Mouse (Mus musculus): ENCODE results near the gene Retreg1. TPM values are rescaled to one million over a fixed set of nuclear protein-coding genes. Genes with fewer than 3 reads are reported as not detected.

The Retreg1 gene
- total RNA-seq, 1 experiment from 2014 or later, result 132 TPM

DNA sequence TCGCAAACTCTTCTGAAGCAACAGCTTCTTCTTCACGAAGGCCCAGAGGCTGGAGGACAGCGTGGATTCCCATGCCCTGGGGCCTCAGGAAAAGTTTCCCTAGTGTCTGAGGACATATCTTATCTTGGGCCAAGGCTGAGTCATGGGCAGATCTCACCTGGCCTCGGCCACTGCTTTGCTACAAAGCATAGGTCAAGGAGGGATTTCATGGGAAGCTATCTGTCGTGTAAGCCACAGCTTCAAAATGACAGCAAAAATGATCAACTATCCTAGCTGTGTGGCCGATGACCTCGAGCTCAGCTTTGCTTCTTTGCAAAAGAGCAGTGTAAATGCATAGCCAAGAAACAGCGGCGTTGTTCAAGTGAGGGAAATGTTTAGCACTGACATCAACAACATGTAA, 89.5 kb downstream of the Retreg1 start:
- no peak for ATAC-seq (replicated peaks; ENCODE audit: insufficient number of reproducible peaks, low FRiP score, low TSS enrichment, poor library complexity, severe bottlenecking)

DNA sequence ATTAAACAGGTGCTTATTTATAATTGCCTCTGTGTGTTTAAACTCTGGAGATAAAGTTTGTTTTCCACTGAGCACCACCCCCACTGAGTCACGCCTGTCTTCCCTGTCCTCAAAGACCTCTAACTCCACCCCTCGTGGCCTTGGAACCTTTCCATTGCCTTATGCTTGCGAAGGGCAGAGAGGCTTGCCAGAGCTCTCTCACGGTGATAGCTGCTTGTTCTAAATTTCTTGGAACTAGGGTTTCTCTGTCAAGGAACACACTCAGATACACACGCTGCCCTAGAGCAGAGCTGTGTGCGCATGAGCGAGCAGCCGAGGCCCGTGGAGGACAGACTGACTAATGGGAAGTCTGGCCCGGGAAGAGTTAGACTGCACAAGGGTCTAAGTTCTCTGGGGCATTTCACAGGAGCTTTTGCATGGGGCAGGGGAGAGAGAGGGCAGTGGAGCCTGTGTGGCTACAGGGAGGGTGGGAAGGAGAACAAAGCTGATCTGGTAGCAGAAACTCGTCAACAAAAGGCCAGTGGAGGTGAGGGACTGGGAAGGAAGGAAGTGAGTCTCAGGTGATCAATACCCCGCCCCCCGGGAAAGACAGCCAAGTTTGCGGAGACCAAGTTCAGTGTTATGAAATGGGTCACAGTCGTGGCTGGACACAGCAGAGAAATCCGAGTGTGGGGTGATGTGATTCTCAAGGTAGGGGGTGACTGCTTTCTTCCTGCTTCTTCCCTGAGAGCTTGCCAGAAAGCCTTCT, 90.1 kb downstream of the Retreg1 start:
- no peak for ATAC-seq (replicated peaks; ENCODE audit: insufficient number of reproducible peaks, low FRiP score, low TSS enrichment, poor library complexity, severe bottlenecking)

DNA sequence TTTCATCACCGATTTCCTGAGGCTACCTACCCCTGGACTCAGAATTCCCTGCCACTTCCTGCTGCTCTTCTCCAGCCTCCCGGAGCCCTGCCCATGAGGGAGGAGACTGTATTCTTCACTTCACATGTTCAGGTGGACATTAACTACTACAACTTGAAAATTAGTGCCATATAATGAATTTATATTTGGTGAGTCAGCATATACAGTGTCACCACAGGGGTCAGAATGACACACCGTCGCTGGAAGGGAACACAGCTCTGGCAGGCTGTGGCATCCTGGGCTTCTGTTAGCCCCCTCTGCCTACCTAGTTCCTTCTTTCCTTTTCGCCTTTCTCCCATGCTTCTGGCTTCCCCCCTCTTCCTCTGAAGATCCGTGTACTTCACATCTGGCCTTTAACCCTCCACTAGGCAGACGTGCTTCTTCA, 90.7 kb downstream of the Retreg1 start:
- no peak for ATAC-seq (replicated peaks; ENCODE audit: insufficient number of reproducible peaks, low FRiP score, low TSS enrichment, poor library complexity, severe bottlenecking)

DNA sequence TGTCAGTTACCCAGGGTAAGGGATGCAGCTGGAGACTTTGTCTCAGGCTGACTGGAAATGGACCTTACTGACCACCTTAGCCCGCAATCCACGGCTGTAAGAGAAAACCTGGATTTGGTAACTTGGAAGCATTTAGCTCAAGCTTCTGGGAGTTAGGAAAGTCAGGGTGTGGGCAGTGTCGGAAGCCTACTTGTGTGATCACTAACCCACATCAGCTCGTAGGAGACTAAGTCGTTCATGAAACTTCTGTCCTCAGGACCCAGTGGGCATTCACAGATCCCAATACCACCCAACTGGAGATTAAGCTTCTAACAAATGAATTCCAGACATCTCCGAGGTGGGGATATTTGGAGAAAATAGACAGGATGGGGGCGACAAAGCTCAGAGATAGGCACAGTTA, 91.4 kb downstream of the Retreg1 start:
- no peak for ATAC-seq (replicated peaks; ENCODE audit: insufficient number of reproducible peaks, low FRiP score, low TSS enrichment, poor library complexity, severe bottlenecking)

DNA sequence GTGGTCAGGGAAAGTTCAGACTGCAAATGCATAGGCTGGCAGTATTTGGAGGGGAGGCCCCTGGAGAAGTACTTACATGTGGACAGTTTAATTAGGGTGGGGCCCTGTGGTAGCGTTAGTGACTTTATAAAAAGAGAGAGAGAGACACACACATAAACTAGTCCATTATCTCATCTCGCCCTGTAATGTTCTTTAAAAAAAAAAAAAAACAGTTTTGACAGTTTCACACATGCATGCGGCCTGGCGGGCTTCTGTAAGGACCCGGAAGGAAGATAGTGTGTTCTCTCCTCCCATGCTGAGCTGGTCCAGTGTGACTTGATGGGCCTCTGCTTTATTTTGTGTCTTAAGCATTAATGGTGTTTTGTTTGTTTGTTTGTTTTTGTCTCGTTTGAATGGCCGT, 95.5 kb downstream of the Retreg1 start:
- no peak for ATAC-seq (replicated peaks; ENCODE audit: insufficient number of reproducible peaks, low FRiP score, low TSS enrichment, poor library complexity, severe bottlenecking)

DNA sequence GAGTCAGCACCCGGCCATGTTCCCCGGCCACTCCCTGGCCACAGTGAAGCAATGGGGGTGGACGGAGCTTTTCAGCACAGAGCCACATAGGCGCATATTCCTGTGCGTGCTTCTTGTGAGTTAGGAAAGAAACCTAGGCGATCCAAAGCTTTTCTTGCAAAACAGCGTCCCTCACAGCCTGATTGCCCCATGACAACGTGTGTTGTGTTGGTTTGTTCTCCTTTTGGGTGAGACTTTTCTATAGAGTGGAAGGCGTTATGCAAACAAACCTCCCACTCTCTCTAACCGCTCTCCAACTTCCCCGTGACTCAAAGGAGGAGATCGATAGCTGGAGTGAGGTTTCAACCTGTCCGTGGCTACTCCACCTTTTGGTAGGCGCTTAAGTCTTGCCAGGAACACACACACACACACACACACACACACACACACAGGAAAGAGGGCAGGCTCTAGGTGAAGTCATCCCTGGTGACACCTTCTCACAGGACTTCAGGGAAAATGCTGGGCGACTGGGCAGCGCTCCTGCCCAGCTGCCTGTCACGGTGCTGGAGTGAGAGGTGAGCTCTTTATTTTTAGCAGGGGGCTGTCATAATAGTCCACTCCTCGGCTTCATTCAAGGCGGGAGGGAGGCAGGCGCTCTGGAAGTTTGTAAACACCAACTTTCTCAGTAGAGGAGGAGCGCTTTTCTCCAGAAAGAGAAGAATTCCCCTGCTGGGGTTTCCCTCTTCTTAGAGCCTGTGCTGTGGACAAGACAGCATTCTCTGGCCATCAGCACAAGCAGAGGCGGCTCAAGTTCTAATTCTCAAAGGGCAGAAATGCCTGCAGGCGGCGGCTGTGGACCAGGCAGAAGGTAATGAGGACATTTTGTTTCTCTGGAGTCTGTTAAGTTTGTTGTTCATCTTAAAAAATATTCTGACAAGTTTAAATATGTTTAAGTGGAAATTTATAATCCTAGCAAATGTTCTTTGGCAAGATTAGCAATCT, 97.7 kb downstream of the Retreg1 start:
- peak; percentile 79 for ATAC-seq (replicated peaks; ENCODE audit: insufficient number of reproducible peaks, low FRiP score, low TSS enrichment, poor library complexity, severe bottlenecking)

DNA sequence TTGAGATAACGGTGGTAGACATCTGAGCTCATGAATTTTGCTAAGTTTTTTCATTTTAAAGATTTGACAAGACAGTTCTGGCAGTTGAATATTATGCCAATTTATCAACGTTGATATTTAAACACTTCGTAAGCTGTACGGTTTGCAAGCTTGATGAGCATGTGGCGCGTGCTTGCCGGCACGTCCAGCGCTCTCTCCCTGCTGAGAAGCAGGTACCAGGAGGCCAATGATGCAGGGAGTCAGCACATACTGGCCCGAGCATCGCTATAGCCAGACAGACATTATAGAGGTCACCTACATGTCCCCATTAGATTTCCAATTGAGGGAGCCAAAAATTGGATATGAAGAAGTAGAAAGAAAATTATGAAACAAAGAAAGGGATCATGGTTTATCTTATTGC, 98.5 kb downstream of the Retreg1 start:
- ATAC-seq (replicated peaks; ENCODE audit: insufficient number of reproducible peaks, low FRiP score, low TSS enrichment, poor library complexity, severe bottlenecking), result no peak

DNA sequence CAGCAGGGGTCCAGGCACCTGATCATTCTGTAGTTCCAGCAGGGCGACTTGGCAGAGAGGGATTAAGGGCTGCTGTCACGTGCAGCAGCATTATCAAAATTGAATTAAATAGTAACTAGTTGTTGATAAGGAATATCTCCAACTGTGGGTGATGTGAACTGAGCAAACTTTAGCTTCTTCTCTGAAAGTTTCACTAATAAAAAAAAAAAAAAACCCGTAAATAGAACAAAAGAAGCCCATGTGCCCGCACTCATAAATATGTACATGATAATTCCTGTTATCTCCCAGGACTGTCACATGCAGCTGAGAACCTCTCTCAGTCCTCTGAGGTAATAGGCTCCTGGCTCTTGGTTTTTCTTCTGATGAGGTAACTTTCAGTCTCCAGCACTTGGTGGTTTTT, 99.4 kb downstream of the Retreg1 start:
- ATAC-seq (replicated peaks; ENCODE audit: insufficient number of reproducible peaks, low FRiP score, low TSS enrichment, poor library complexity, severe bottlenecking), result no peak

DNA sequence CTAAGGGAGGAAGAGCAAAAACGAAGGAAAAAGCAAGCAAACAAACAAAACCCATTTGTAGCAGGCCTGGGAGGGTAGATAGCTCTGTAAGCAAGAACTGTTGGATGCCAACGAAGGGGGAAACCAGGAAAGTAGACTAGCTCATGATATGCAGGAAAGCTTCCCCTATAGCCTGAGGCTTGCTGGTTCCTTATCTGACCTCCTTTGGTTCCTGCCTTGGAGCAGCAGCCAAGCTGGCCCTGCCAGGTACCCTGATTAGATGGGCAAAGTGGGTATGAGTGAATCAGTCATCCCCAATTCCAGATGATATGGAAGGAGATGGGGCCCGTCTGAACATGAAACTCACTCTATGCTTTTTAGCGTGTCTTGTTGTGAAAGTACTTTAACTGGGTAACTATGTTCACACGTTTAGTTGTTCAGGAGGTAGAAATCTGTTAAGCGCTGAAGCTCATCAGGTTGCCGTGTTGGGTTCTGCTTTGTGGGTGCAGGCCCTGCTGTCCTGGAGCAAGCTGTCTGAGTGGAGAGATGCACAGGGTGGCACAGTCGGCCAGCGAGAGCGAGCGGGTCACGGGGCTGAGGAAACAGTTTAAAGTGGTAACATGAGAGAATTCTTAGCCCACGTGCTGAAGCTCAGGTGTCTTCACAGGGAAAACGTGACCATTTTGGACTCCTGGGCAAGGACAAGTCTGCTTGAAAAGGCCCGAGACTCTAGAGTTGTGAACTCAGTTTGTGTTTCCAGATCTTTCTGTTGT, 100.6 kb downstream of the Retreg1 start:
- no peak for ATAC-seq (replicated peaks; ENCODE audit: insufficient number of reproducible peaks, low FRiP score, low TSS enrichment, poor library complexity, severe bottlenecking)

DNA sequence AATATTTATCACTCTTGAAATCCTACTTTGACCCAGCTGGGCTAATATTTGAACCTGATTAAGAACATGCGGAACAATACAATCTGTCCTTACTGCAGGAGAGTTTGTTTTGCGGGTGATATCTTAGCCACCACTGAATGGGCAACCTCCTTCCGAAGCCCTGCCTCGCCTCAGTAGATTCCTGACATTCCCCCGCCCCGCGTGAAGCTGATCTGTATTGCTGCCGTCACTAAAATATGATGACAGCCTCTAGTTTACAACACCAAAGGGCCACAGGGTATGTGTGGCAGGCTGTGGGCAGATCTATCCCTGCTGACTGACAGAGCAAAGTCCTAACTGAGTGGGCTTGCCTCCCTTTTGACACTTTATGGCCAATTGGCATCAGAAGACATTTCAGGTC, 102.2 kb downstream of the Retreg1 start:
- ATAC-seq (replicated peaks; ENCODE audit: insufficient number of reproducible peaks, low FRiP score, low TSS enrichment, poor library complexity, severe bottlenecking), result no peak

DNA sequence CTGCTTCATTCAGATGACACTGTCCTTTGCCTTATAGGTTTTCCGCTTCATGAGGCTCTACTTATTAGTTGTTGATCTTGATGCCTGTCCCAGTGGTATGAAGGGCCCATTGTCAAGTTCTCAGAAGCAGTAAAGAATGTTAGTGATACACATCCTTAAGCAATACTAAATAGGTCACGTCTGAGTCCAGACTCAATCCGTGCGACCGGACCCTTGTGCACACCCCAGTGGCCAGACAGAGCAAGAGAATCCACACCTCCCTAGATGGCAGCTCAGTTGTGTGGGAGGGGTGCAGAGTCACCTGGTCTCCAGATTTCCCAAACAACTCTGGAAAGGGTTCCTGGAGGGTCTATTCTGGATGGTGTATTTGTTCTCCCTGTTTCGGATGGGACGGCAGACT, 103.5 kb downstream of the Retreg1 start:
- no peak for ATAC-seq (replicated peaks; ENCODE audit: insufficient number of reproducible peaks, low FRiP score, low TSS enrichment, poor library complexity, severe bottlenecking)

DNA sequence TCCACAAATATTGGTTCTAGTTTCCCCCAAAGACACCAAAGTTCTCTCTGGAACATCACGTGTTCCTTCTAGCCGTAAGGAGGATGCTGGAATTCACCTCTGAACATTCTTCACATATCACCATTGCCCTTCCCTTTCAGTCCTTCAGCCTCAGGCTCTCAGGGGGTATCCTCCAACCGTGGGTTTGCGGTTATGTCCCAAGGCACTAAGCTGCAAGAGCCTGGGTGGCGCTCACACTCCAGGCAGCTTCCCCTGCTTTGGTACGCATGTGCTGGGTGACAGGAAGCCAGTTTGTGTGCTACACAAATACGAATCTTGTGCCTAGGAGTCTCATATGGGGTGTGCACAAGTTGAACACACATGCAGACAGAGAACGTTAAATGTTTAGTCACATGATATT, 104.4 kb downstream of the Retreg1 start:
- no peak for ATAC-seq (replicated peaks; ENCODE audit: insufficient number of reproducible peaks, low FRiP score, low TSS enrichment, poor library complexity, severe bottlenecking)

DNA sequence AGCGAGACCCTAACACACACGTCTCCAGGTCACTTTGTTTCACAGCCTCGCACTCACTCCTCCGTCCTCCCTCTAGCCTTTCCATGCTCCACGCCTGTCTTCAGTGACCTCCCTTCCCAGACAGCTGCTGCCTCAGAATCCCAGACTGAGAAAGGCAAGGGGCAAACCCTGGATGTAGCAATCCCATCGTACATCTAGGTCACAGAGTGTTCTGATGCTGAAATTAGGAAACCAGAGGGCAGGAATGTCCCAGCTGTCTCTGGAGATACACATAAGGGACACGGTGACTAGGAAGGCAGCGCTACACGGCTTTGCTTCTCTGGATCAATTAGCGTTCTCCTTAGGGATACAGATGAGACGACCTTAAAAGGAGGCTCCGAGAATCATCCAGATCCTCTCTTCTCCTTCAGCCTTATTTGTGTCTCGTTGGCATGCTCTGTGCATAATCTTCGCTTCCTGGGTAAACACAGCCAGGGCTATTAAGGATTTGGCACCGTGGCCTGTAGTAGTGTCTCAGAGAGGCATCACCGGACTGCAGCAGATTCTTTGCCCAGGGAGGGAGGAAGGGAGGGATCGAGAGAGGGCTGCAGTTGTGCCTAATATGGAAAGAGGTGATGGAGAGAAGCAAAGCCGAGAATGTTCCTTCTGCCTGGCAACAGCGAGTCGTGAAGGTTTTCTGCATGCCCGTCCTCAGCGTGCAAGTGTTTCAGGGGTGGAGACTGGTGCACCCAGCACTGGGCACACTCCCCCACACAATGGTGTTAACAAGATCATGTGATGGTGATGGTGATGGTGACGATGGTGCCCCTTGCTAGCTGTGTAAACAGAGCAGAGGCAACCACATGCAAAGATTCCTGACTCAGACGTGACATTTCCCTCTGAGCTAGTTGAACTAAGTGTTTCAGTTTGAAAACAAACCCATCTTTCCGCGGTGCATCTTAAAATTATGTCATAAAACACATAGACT, 105.6 kb downstream of the Retreg1 start:
- no peak for ATAC-seq (replicated peaks; ENCODE audit: insufficient number of reproducible peaks, low FRiP score, low TSS enrichment, poor library complexity, severe bottlenecking)

DNA sequence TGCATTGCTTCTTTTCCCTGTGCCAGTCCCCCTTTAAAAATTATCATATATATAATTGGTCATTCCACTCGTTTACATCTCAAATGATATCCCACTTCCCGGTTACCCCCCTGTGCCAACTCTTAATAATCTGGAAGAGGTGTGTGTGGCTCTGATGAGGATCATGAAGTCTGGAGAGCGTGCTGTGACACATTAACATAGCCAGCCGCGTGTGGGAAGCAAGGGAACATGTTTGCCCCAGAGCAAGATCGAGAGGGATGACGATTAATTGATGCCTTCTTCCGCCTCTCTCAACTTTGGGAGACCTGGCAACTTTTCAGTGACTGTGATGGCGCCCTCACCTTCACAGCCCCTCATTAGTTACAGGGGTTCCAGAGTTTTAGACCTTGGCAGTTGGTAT, 106.7 kb downstream of the Retreg1 start:
- no peak for ATAC-seq (replicated peaks; ENCODE audit: insufficient number of reproducible peaks, low FRiP score, low TSS enrichment, poor library complexity, severe bottlenecking)

DNA sequence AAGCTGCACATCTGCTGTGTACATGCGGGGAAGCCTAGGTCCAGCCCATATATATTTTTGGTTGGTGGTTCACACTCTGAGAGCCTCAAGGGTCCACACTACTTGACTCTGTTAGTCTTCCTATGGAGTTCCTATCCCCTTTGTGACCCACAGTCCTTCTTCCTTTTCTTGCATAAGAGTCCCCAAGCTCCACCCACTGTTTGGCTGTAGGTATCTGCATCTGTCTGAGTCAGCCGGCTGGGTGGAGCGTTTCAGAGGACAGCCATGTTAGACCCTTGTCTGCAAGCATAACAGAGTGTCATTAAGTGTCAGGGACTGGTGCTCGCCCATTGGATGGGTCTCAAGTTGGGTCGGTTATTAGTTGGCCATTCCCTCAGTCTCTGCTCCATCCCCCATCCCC, 107.6 kb downstream of the Retreg1 start:
- ATAC-seq (replicated peaks; ENCODE audit: insufficient number of reproducible peaks, low FRiP score, low TSS enrichment, poor library complexity, severe bottlenecking), result no peak

DNA sequence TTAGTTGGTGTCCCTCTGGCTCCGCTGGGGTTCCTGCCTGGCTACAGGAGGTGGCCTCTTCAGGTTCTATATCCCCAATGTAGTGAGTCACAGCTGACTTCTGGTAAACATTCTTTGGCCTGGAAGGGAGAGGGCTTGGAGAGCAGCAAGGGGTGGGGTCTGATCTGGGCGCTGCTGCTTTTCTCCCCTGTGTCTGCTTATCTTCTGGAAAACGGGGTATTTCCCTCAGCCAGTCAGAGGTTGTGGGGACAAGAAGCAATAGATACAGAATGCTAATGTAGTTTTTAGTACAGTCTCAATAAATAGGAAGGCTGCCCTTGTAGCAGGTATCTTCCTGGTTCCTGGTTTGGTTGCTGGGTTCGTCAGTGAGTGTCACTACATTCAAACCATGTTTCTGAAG, 108.1 kb downstream of the Retreg1 start:
- no peak for ATAC-seq (replicated peaks; ENCODE audit: insufficient number of reproducible peaks, low FRiP score, low TSS enrichment, poor library complexity, severe bottlenecking)

DNA sequence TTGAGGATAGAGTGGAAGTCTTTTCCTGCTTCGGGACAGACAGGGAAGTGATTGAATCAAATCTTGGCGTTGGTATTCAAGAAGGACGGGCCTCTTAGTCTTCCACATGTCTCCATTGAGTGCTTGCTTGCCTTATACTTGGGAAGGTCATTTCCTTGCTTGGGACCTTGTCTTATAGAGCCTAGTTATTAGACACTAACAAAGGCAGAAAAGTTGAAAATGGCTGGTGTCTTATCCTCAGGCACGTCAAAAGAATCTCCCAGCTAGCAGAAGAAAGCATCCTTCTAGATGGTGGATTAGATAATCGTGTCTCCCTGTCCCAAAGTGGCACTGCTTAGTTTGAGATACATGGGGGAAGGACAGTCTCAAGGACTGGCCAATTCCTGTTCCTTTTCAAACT, 113.0 kb downstream of the Retreg1 start:
- ATAC-seq (replicated peaks; ENCODE audit: insufficient number of reproducible peaks, low FRiP score, low TSS enrichment, poor library complexity, severe bottlenecking), result no peak

DNA sequence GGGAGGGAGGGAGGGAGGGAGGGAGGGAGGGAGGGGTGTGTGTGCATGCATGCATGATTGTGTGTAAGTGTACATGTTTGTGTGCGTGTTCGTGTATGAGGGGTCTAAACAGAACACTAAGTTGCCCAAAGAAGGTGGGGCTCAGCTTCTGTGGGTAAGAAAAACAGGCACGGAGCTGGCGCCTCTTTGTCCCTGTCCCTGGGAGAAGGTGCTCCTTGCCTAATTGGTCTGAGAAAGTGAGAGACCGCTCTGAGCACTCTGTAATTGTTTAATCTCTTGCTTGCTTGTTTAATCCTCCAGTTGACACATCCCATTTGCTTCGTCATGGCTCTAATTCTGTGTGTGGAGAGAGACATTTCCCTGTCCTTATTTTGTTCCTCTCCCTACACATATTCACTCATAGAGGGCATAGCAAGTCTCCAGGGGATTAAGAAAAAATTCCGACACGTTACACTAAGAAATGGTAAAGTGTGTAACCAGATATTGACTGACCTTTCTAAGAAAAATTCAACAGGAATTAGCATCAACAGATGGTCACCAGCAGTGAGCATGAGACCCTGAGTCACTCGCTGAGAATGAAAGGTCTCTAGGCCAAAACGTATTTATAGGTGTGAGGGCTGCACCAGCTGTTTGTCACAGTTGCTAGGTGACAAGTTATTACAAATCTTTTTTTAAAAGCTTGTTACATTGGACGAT, 113.6 kb downstream of the Retreg1 start:
- no peak for ATAC-seq (replicated peaks; ENCODE audit: insufficient number of reproducible peaks, low FRiP score, low TSS enrichment, poor library complexity, severe bottlenecking)

Data from monocyte, adult 5-6 weeks (primary cell).